Mouse (Mus musculus) urinary bladder, adult 18-20 months (tissue): Measurements from ENCODE around the gene Gpc6.

Source experiments
- DNase-seq, 2 experiments: peaks; one replicate each; pipeline ENCODE4 v3.0.0; 2022; ENCODE audit warnings: low spot score in 2 of 2, mixed read lengths in 2 of 2

The Gpc6 gene

GRCm38 (mm10) chr14:117611113-117611512 lies 686.0 kb downstream of the Gpc6 start:
- no peak for DNase-seq

GRCm38 (mm10) chr14:117625100-117625710 lies 700.1 kb downstream of the Gpc6 start:
- no peak for DNase-seq

GRCm38 (mm10) chr14:117634238-117634940 lies 709.3 kb downstream of the Gpc6 start:
- no peak for DNase-seq

GRCm38 (mm10) chr14:117641853-117642252 lies 716.7 kb downstream of the Gpc6 start:
- DNase-seq = no peak

GRCm38 (mm10) chr14:117643069-117643468 lies 718.0 kb downstream of the Gpc6 start:
- no peak for DNase-seq

GRCm38 (mm10) chr14:117648199-117648960 lies 723.3 kb downstream of the Gpc6 start:
- peak in 1 of 2 experiments; percentile 5 for DNase-seq

- DNase-seq = no peak
These were observed 725.0 kb downstream of the Gpc6 start for GRCm38 (mm10) chr14:117650141-117650540.

GRCm38 (mm10) chr14:117651271-117651670 lies 726.2 kb downstream of the Gpc6 start:
- no peak for DNase-seq

- no peak for DNase-seq
These were observed 726.8 kb downstream of the Gpc6 start for GRCm38 (mm10) chr14:117651938-117652337.

GRCm38 (mm10) chr14:117655382-117655781 lies 730.3 kb downstream of the Gpc6 start:
- no peak for DNase-seq

GRCm38 (mm10) chr14:117659198-117659761 lies 734.2 kb downstream of the Gpc6 start:
- no peak for DNase-seq

GRCm38 (mm10) chr14:117662261-117662660 lies 737.1 kb downstream of the Gpc6 start:
- no peak for DNase-seq

GRCm38 (mm10) chr14:117664796-117665195 lies 739.7 kb downstream of the Gpc6 start:
- no peak for DNase-seq

GRCm38 (mm10) chr14:117666126-117666525 lies 741.0 kb downstream of the Gpc6 start:
- DNase-seq = no peak

- DNase-seq = no peak
These were observed 748.4 kb downstream of the Gpc6 start for GRCm38 (mm10) chr14:117673541-117673940.

- no peak for DNase-seq
These were observed 749.4 kb downstream of the Gpc6 start for GRCm38 (mm10) chr14:117674482-117674881.

GRCm38 (mm10) chr14:117679926-117680325 lies 754.8 kb downstream of the Gpc6 start:
- no peak for DNase-seq

GRCm38 (mm10) chr14:117681321-117681921 lies 756.3 kb downstream of the Gpc6 start:
- no peak for DNase-seq

GRCm38 (mm10) chr14:117683149-117683548 lies 758.0 kb downstream of the Gpc6 start:
- no peak for DNase-seq

- no peak for DNase-seq
These were observed 764.7 kb downstream of the Gpc6 start for GRCm38 (mm10) chr14:117689848-117690247.

- no peak for DNase-seq
These were observed 770.5 kb downstream of the Gpc6 start for GRCm38 (mm10) chr14:117695565-117695964.
